Mouse (Mus musculus) gastrocnemius, postnatal 14 days (tissue): ENCODE data around the gene Tmem201. TPM values are rescaled to one million over a fixed set of nuclear protein-coding genes. Genes with fewer than 3 reads are reported as not detected.
A peak's percentile ranks its signal among the peaks of the same experiment; 100 is the strongest.
"Not testable (repeated sequence)": the region's sequence is repeated elsewhere in the genome, so short reads cannot be mapped to it uniquely, and the experiment has no call there.

Experiments
- DNase-seq: peaks from one replicate; pipeline ENCODE4 v3.0.0; 2021; ENCODE audit warnings: mixed read lengths
- intact Hi-C: fragments of 180-260 bp; cut with DNase I; formaldehyde crosslinking; loops from one replicate; pipeline ENCODE4 v1.15.1; 2025; ENCODE audit warnings: low total_unique reads
- long read RNA-seq, 2 experiments: library from polyadenylated mRNA; stranded (forward); transcript quantifications; one replicate each; pipeline ENCODE4 v2.0.0; 2021
- total RNA-seq, 2 experiments: library from RNA; stranded (reverse); gene quantifications; 2 replicates each; pipeline ENCODE4 v1.2.3; 2021

Tmem201 gene
- total RNA-seq, result 10 to 100 TPM; 37.3 to 40.4 TPM
- long read RNA-seq, experiment 1, transcript Tmem201-202 (6 exons, 3,620 nt), result major isoform, 33 of 55 reads
- long read RNA-seq, experiment 1, partial matches to known transcripts, result 6 of 55 reads
- long read RNA-seq, experiment 1, other reads (novel, unspliced or antisense), result 14 of 55 reads
- long read RNA-seq, experiment 2, full-length matches to known transcripts, result 39 of 62 reads
- long read RNA-seq, experiment 2, partial matches to known transcripts, result 6 of 62 reads
- long read RNA-seq, experiment 2, other reads (novel, unspliced or antisense), result 17 of 62 reads

GRCm38 (mm10) chr4:149737383-149738324, at the start of gene Tmem201:
TSS of gene Tmem201 (minus strand) at chr4:149738044.
- intact Hi-C loops, result no loop called here
- peak; percentile 94 for DNase-seq

GRCm38 (mm10) chr4:149784901-149785300, 47.1 kb upstream of the Tmem201 start:
- DNase-seq, result no peak
- intact Hi-C loops, result no loop called here

- no peak for DNase-seq
- intact Hi-C loops, result no loop called here
Observed at GRCm38 (mm10) chr4:149784371-149784770, 46.5 kb upstream of the Tmem201 start.

- intact Hi-C loops, result no loop called here
- no peak for DNase-seq
Observed at GRCm38 (mm10) chr4:149782975-149783374, 45.1 kb upstream of the Tmem201 start.

GRCm38 (mm10) chr4:149780565-149781356, 42.9 kb upstream of the Tmem201 start:
- DNase-seq, result no peak
- intact Hi-C loops, result no loop called here

GRCm38 (mm10) chr4:149779966-149780365, 42.1 kb upstream of the Tmem201 start:
- DNase-seq, result no peak
- intact Hi-C loops, result no loop called here

- intact Hi-C loops, result no loop called here
- peak; percentile 41 for DNase-seq
Observed at GRCm38 (mm10) chr4:149777126-149777525, 39.3 kb upstream of the Tmem201 start.

GRCm38 (mm10) chr4:149775760-149776362, 38.0 kb upstream of the Tmem201 start:
- no peak for DNase-seq
- intact Hi-C loops, result no loop called here

GRCm38 (mm10) chr4:149775330-149775729, 37.5 kb upstream of the Tmem201 start:
- intact Hi-C loops, result no loop called here

GRCm38 (mm10) chr4:149774094-149774470, 36.2 kb upstream of the Tmem201 start, which contains the start of gene Slc25a33:
TSS of gene Slc25a33 (minus strand) at chr4:149774277.
- intact Hi-C loops, result no loop called here

More at GRCm38 (mm10) chr4:149775330-149775729, 37.5 kb upstream of the Tmem201 start:
- peak; percentile 68 for DNase-seq

GRCm38 (mm10) chr4:149773408-149774093, 35.7 kb upstream of the Tmem201 start:
- intact Hi-C loops, result no loop called here
- peak; percentile 27 for DNase-seq

More at GRCm38 (mm10) chr4:149774094-149774470, 36.2 kb upstream of the Tmem201 start, which contains the start of gene Slc25a33:
- DNase-seq, result peak; percentile 97

GRCm38 (mm10) chr4:149772394-149772793, 34.5 kb upstream of the Tmem201 start:
- DNase-seq, result no peak
- intact Hi-C loops, result no loop called here

- intact Hi-C loops, result no loop called here
- no peak for DNase-seq
Observed at GRCm38 (mm10) chr4:149765201-149765600, 27.4 kb upstream of the Tmem201 start.

GRCm38 (mm10) chr4:149763335-149763734, 25.5 kb upstream of the Tmem201 start:
- intact Hi-C loops, result no loop called here

GRCm38 (mm10) chr4:149759517-149759916, 21.7 kb upstream of the Tmem201 start:
- intact Hi-C loops, result loop anchor here (10.0 kb wide), 1 partner anchor 45 kb away; no protein-coding TSS in a partner anchor
- no peak for DNase-seq

More at GRCm38 (mm10) chr4:149763335-149763734, 25.5 kb upstream of the Tmem201 start:
- DNase-seq, result no peak

GRCm38 (mm10) chr4:149758423-149758822, 20.6 kb upstream of the Tmem201 start:
- no peak for DNase-seq

GRCm38 (mm10) chr4:149756546-149756945, 18.7 kb upstream of the Tmem201 start:
- intact Hi-C loops, result loop anchor here (10.0 kb wide), 1 partner anchor 48 kb away; no protein-coding TSS in a partner anchor
- DNase-seq, result not testable (repeated sequence)

More at GRCm38 (mm10) chr4:149758423-149758822, 20.6 kb upstream of the Tmem201 start:
- intact Hi-C loops, result loop anchor here (10.0 kb wide), 1 partner anchor 46 kb away; no protein-coding TSS in a partner anchor

- intact Hi-C loops, result loop anchor here (10.0 kb wide), 1 partner anchor 52 kb away; no protein-coding TSS in a partner anchor
Observed at GRCm38 (mm10) chr4:149752836-149753235, 15.0 kb upstream of the Tmem201 start.

More at GRCm38 (mm10) chr4:149752836-149753235, 15.0 kb upstream of the Tmem201 start:
- no peak for DNase-seq
